Mouse (Mus musculus) T-helper 17 cell (primary cell): ENCODE measurements around the gene Epn1.

Source experiments
- in situ Hi-C, 2 experiments: fragments of 300-600 bp; cut with MboI, MseI; formaldehyde crosslinking; loops; 1 replicate in 1 of 2; 2 replicates in 1 of 2; pipeline ENCODE4 v1.15.1; 2025; ENCODE audit warnings: high pct_unique_total_duplicates in 2 of 2

Epn1 gene

GRCm38 (mm10) chr7:5086921-5087440, 6.9 kb downstream of the Epn1 start:
- in situ Hi-C loops, result loop anchor here in 1 of 2 experiments (25.0 kb wide), 3 partner anchors 950 to 1300 kb away; partner anchors contain the start of genes Leng8, Smim17, Zfp28 and Zfp444

GRCm38 (mm10) chr7:5087886-5088285, 7.9 kb downstream of the Epn1 start:
- in situ Hi-C loops, result loop anchor here in 1 of 2 experiments (25.0 kb wide), 3 partner anchors 951 to 1299 kb away; partner anchors contain the start of genes Leng8, Smim17, Zfp28 and Zfp444

- in situ Hi-C loops, result loop anchor here in 1 of 2 experiments (25.0 kb wide), 3 partner anchors 953 to 1297 kb away; partner anchors contain the start of genes Leng8, Smim17, Zfp28 and Zfp444
These were observed 9.8 kb downstream of the Epn1 start for GRCm38 (mm10) chr7:5089853-5090252.

- in situ Hi-C loops, result loop anchor here in 1 of 2 experiments (25.0 kb wide), 3 partner anchors 954 to 1296 kb away; partner anchors contain the start of genes Leng8, Smim17, Zfp28 and Zfp444
These were observed 11.1 kb downstream of the Epn1 start for GRCm38 (mm10) chr7:5091008-5091728.

- in situ Hi-C loops, result loop anchor here in 1 of 2 experiments (25.0 kb wide), 3 partner anchors 955 to 1295 kb away; partner anchors contain the start of genes Leng8, Smim17, Zfp28 and Zfp444
These were observed 12.3 kb downstream of the Epn1 start for GRCm38 (mm10) chr7:5092381-5092780.

- in situ Hi-C loops, result loop anchor here in 1 of 2 experiments (25.0 kb wide), 3 partner anchors 956 to 1294 kb away; partner anchors contain the start of genes Leng8, Smim17, Zfp28 and Zfp444
These were observed 12.9 kb downstream of the Epn1 start for GRCm38 (mm10) chr7:5092831-5093510.

- in situ Hi-C loops, result loop anchor here in 1 of 2 experiments (25.0 kb wide), 3 partner anchors 961 to 1289 kb away; partner anchors contain the start of genes Leng8, Smim17, Zfp28 and Zfp444
These were observed 18.7 kb downstream of the Epn1 start for GRCm38 (mm10) chr7:5098769-5099168.

- in situ Hi-C loops, result loop anchor here in 1 of 2 experiments (25.0 kb wide), 3 partner anchors 962 to 1288 kb away; partner anchors contain the start of genes Leng8, Smim17, Zfp28 and Zfp444
These were observed 19.8 kb downstream of the Epn1 start for GRCm38 (mm10) chr7:5099796-5100195.

- in situ Hi-C loops, result no loop called here
These were observed 21.1 kb downstream of the Epn1 start for GRCm38 (mm10) chr7:5101066-5101663.

GRCm38 (mm10) chr7:5102564-5102963, 22.5 kb downstream of the Epn1 start:
- in situ Hi-C loops, result no loop called here

GRCm38 (mm10) chr7:5108272-5108671, 28.2 kb downstream of the Epn1 start:
- in situ Hi-C loops, result no loop called here

- in situ Hi-C loops, result no loop called here
These were observed 29.3 kb downstream of the Epn1 start for GRCm38 (mm10) chr7:5109301-5109700.

GRCm38 (mm10) chr7:5112701-5113100, 32.7 kb downstream of the Epn1 start:
- in situ Hi-C loops, result loop anchor here in 1 of 2 experiments (10.0 kb wide), 1 partner anchor 878 kb away; the partner anchor contains the start of gene Lilra5

- in situ Hi-C loops, result loop anchor here in 1 of 2 experiments (10.0 kb wide), 1 partner anchor 882 kb away; the partner anchor contains the start of gene Lilra5
These were observed 36.8 kb downstream of the Epn1 start, which contains the start of gene Rfpl4 for GRCm38 (mm10) chr7:5116850-5117249. Gene Rfpl4 (minus strand): TSS chr7:5116950.

- in situ Hi-C loops, result no loop called here
These were observed 45.0 kb downstream of the Epn1 start for GRCm38 (mm10) chr7:5125078-5125477.

GRCm38 (mm10) chr7:5125549-5126406, 45.7 kb downstream of the Epn1 start, which contains the start of gene Rasl2-9:
Gene Rasl2-9 (minus strand): TSS chr7:5125950.
- in situ Hi-C loops, result no loop called here
